Comparison of ENCODE assay signal across 22 mouse cellular contexts in the genomic region with DNA sequence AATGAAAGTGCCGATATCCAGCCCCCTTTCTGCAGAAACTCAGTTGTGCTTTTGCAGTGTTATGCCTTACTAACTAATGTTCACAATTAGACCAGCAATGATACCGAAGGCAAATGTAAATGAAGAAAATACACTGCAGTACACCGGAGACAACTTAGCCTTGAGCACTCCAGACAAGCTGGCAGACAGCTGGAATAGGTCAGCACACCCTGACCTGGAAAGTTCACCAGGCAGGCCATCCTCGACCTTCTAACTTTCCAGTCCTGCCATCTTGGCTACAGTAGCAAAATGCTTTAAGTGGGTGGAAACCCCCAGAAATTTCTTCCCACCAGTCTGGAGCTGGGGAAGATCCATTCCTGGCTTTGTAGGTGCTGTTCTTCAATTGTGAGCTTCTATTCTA.
DNase-seq lines count a peak whose midpoint lies in the region; ATAC-seq lines count a peak whose summit lies in the region.
"Had no signal": no experiment of that assay in that cellular context is flagged by ENCODE, and none has a peak within 500 bp of the region (broad histone marks: within the 10 kb centered on the region; RNA-seq: fewer than 3 reads in every experiment).

No protein-coding gene starts in this region.

- no peak overlapping the region for H3K4me2 ChIP-seq in hindbrain, embryonic 14.5 days (replicated peaks)
- no peak overlapping the region for H3K4me2 ChIP-seq in hindbrain, embryonic 13.5 days
- no peak overlapping the region for H3K4me2 ChIP-seq in midbrain, embryonic 15.5 days
- no peak overlapping the region for H3K4me2 ChIP-seq in midbrain, embryonic 16.5 days (ENCODE audit: low read length)
- no peak overlapping the region for H3K4me2 ChIP-seq in limb, embryonic 11.5 days (ENCODE audit: low read depth, severe bottlenecking)
- H3K4me2 ChIP-seq: forebrain, embryonic 13.5 days; heart, embryonic 12.5 days; heart, embryonic 15.5 days; hindbrain, embryonic 12.5 days; intestine, embryonic 15.5 days had no signal

- ATAC-seq in hindbrain, embryonic 14.5 days (ENCODE audit: low FRiP score), result 0 out of 2 replicates have a peak, but pooled peaks have one; percentile 6
- no peak for ATAC-seq in hindbrain, embryonic 13.5 days (ENCODE audit: low FRiP score)
- ATAC-seq in midbrain, embryonic 15.5 days (replicated peaks), result peak; percentile 24; the same call in 1 of the 2 replicates
- no peak for ATAC-seq in midbrain, embryonic 16.5 days
- no peak for ATAC-seq in limb, embryonic 11.5 days (ENCODE audit: insufficient number of reproducible peaks, low FRiP score, low TSS enrichment, low read depth)
- ATAC-seq: CD4-positive, CD25-positive, alpha-beta regulatory T cell, adult 4 months; intestine, embryonic 15.5 days had no signal

- WGBS in hindbrain, embryonic 14.5 days, result 74% methylated on average over 4 of the region's 4 CpGs
- 68% methylated on average over 4 of the region's 4 CpGs for WGBS in hindbrain, embryonic 13.5 days
- WGBS in midbrain, embryonic 15.5 days, result 75% methylated on average over 4 of the region's 4 CpGs
- WGBS in midbrain, embryonic 16.5 days, result 77% methylated on average over 4 of the region's 4 CpGs
- 63% methylated on average over 4 of the region's 4 CpGs for WGBS in limb, embryonic 10.5 days
- WGBS in limb, embryonic 11.5 days, result 45% methylated on average over 4 of the region's 4 CpGs

- no peak overlapping the region for H3K9ac ChIP-seq in hindbrain, embryonic 14.5 days
- H3K9ac ChIP-seq in hindbrain, embryonic 13.5 days, result no peak overlapping the region
- no peak overlapping the region for H3K9ac ChIP-seq in midbrain, embryonic 15.5 days
- no peak overlapping the region for H3K9ac ChIP-seq in midbrain, embryonic 16.5 days (ENCODE audit: low read depth, low read length)
- H3K9ac ChIP-seq in limb, embryonic 11.5 days (ENCODE audit: low read length), result no peak overlapping the region
- H3K9ac ChIP-seq: forebrain, embryonic 13.5 days; heart, embryonic 12.5 days; heart, embryonic 15.5 days; hindbrain, embryonic 12.5 days; intestine, embryonic 15.5 days had no signal

- no peaks in the 10 kb centered on the region for H3K36me3 ChIP-seq in hindbrain, embryonic 14.5 days (replicated peaks; ENCODE audit: control insufficient read depth, insufficient read depth)
- no peaks in the 10 kb centered on the region for H3K36me3 ChIP-seq in hindbrain, embryonic 13.5 days
- H3K36me3 ChIP-seq in midbrain, embryonic 15.5 days (replicated peaks), result no peaks in the 10 kb centered on the region
- no peaks in the 10 kb centered on the region for H3K36me3 ChIP-seq in midbrain, embryonic 16.5 days (ENCODE audit: control insufficient read depth, insufficient read depth, low read length)
- H3K36me3 ChIP-seq in limb, embryonic 10.5 days, result no peaks in the 10 kb centered on the region
- H3K36me3 ChIP-seq in limb, embryonic 11.5 days (ENCODE audit: control insufficient read depth, insufficient read depth, low read length), result no peaks in the 10 kb centered on the region
- H3K36me3 ChIP-seq: forebrain, embryonic 10.5 days; heart, embryonic 12.5 days; heart, embryonic 15.5 days; hindbrain, embryonic 12.5 days; intestine, embryonic 15.5 days had no signal

- H3K4me3 ChIP-seq in hindbrain, embryonic 14.5 days (replicated peaks; ENCODE audit: low read length), result no peak overlapping the region
- H3K4me3 ChIP-seq in hindbrain, embryonic 13.5 days, result no peak overlapping the region
- H3K4me3 ChIP-seq in midbrain, embryonic 15.5 days, result no peak overlapping the region
- no peak overlapping the region for H3K4me3 ChIP-seq in midbrain, embryonic 16.5 days (ENCODE audit: low read depth, low read length)
- no peak overlapping the region for H3K4me3 ChIP-seq in limb, embryonic 10.5 days
- H3K4me3 ChIP-seq in limb, embryonic 11.5 days (ENCODE audit: low read depth, low read length), result no peak overlapping the region
- H3K4me3 ChIP-seq: forebrain, embryonic 10.5 days; forebrain, embryonic 13.5 days; heart, embryonic 12.5 days; heart, embryonic 15.5 days; hindbrain, embryonic 12.5 days; intestine, embryonic 15.5 days had no signal

- H3K27ac ChIP-seq in hindbrain, embryonic 14.5 days, result no peak overlapping the region
- H3K27ac ChIP-seq in hindbrain, embryonic 13.5 days, result no peak overlapping the region
- no peak overlapping the region for H3K27ac ChIP-seq in midbrain, embryonic 15.5 days
- H3K27ac ChIP-seq in midbrain, embryonic 16.5 days (ENCODE audit: low read length), result no peak overlapping the region
- 0 out of 2 replicates have a peak overlapping the region, but pooled peaks have one; percentile 40 for H3K27ac ChIP-seq in limb, embryonic 10.5 days
- H3K27ac ChIP-seq in limb, embryonic 11.5 days (replicated peaks; ENCODE audit: low read depth, low read length), result 0 out of 2 replicates have a peak overlapping the region, but pooled peaks have one; percentile 12
- H3K27ac ChIP-seq: forebrain, embryonic 10.5 days; forebrain, embryonic 13.5 days; heart, embryonic 15.5 days; hindbrain, embryonic 12.5 days; intestine, embryonic 15.5 days had no signal

- no peak for DNase-seq in hindbrain, embryonic 14.5 days (ENCODE audit: low spot score)
- DNase-seq in limb, embryonic 10.5 days (ENCODE audit: low spot score), result no peak
- no peak for DNase-seq in limb, embryonic 11.5 days (ENCODE audit: low spot score)
- DNase-seq: adrenal gland, adult 8-10 months; adrenal gland, postnatal 25 days; cerebellum, adult 18-20 months; cerebellum, adult 9-10 months; cerebellum, postnatal 14 days; gastrocnemius, postnatal 10 days; gastrocnemius, postnatal 36 days; heart, postnatal 10 days; heart, postnatal 36 days had no signal

- peaks cover 6% of the 10 kb centered on the region; the same call in 1 of the 2 replicates for H3K4me1 ChIP-seq in hindbrain, embryonic 14.5 days (replicated peaks; ENCODE audit: control insufficient read depth, insufficient read depth, low read length)
- peaks cover 14% of the 10 kb centered on the region for H3K4me1 ChIP-seq in hindbrain, embryonic 13.5 days (replicated peaks)
- peaks cover 8% of the 10 kb centered on the region for H3K4me1 ChIP-seq in midbrain, embryonic 15.5 days
- H3K4me1 ChIP-seq in midbrain, embryonic 16.5 days (ENCODE audit: control insufficient read depth, insufficient read depth, low read length), result no peaks in the 10 kb centered on the region
- H3K4me1 ChIP-seq in limb, embryonic 10.5 days, result peaks cover 22% of the 10 kb centered on the region
- no peaks in the 10 kb centered on the region for H3K4me1 ChIP-seq in limb, embryonic 11.5 days (ENCODE audit: control insufficient read depth, insufficient read depth, low read length)
- H3K4me1 ChIP-seq: forebrain, embryonic 13.5 days; heart, embryonic 15.5 days; hindbrain, embryonic 12.5 days; intestine, embryonic 15.5 days had no signal

- no peaks in the 10 kb centered on the region for H3K27me3 ChIP-seq in hindbrain, embryonic 14.5 days (ENCODE audit: control insufficient read depth, insufficient read depth, low read length)
- H3K27me3 ChIP-seq in hindbrain, embryonic 13.5 days, result no peaks in the 10 kb centered on the region
- H3K27me3 ChIP-seq in midbrain, embryonic 15.5 days (replicated peaks), result no peaks in the 10 kb centered on the region
- no peaks in the 10 kb centered on the region for H3K27me3 ChIP-seq in midbrain, embryonic 16.5 days (ENCODE audit: control insufficient read depth, insufficient read depth, low read depth, low read length)
- no peaks in the 10 kb centered on the region for H3K27me3 ChIP-seq in limb, embryonic 10.5 days (ENCODE audit: low read depth, poor library complexity, severe bottlenecking)
- no peaks in the 10 kb centered on the region for H3K27me3 ChIP-seq in limb, embryonic 11.5 days (ENCODE audit: control insufficient read depth, insufficient read depth, low read length)
- H3K27me3 ChIP-seq: forebrain, embryonic 13.5 days; heart, embryonic 12.5 days; heart, embryonic 15.5 days; hindbrain, embryonic 12.5 days; intestine, embryonic 15.5 days had no signal

- no peaks in the 10 kb centered on the region for H3K9me3 ChIP-seq in hindbrain, embryonic 14.5 days (ENCODE audit: control insufficient read depth, low read length)
- H3K9me3 ChIP-seq in hindbrain, embryonic 13.5 days, result no peaks in the 10 kb centered on the region
- H3K9me3 ChIP-seq in midbrain, embryonic 15.5 days, result no peaks in the 10 kb centered on the region
- no peaks in the 10 kb centered on the region for H3K9me3 ChIP-seq in midbrain, embryonic 16.5 days (replicated peaks; ENCODE audit: control insufficient read depth, low read length, poor library complexity, severe bottlenecking)
- H3K9me3 ChIP-seq in limb, embryonic 10.5 days (replicated peaks), result no peaks in the 10 kb centered on the region
- no peaks in the 10 kb centered on the region for H3K9me3 ChIP-seq in limb, embryonic 11.5 days (ENCODE audit: control insufficient read depth, low read length)
- H3K9me3 ChIP-seq: forebrain, embryonic 10.5 days; forebrain, embryonic 13.5 days; heart, embryonic 12.5 days; heart, embryonic 15.5 days; hindbrain, embryonic 12.5 days; intestine, embryonic 15.5 days had no signal

Comparison
In these comparisons a context has a peak if more than half of its experiments do, and no peak if none do; other contexts are left out.
1. ATAC-seq: peak in hindbrain, embryonic 14.5 days (single experiment) and midbrain, embryonic 15.5 days (single experiment); none in hindbrain, embryonic 13.5 days (single experiment), midbrain, embryonic 16.5 days (single experiment) and limb, embryonic 11.5 days (single experiment).
2. H3K27ac ChIP-seq: peak in limb, embryonic 10.5 days (single experiment) and limb, embryonic 11.5 days (single experiment); none in hindbrain, embryonic 14.5 days (single experiment), hindbrain, embryonic 13.5 days (single experiment), midbrain, embryonic 15.5 days (single experiment) and midbrain, embryonic 16.5 days (single experiment).